Mouse (Mus musculus) Patski (cell line): ENCODE measurements around the gene Hbb-bs. TPM values are rescaled to one million over a fixed set of nuclear protein-coding genes. Genes with fewer than 3 reads are reported as not detected.

Experiments
- polyA plus RNA-seq: library from polyadenylated mRNA; unstranded; gene quantifications from one replicate; pipeline ENCODE4 v1.2.3, GENCODE M21; 2021

Gene Hbb-bs
- polyA plus RNA-seq, 1 experiment from 2014 or later, result not detected

Other genes with a start within 250 kb of the Hbb-bs start
- not detected for gene Olfr618, start 238.0 kb downstream of the Hbb-bs start, polyA plus RNA-seq
- gene Olfr619, start 227.5 kb downstream of the Hbb-bs start, polyA plus RNA-seq, result not detected
- not detected for gene Olfr620, start 215.6 kb downstream of the Hbb-bs start, polyA plus RNA-seq
- gene Olfr622, start 185.4 kb downstream of the Hbb-bs start, polyA plus RNA-seq, result not detected
- not detected for gene Olfr623, start 164.4 kb downstream of the Hbb-bs start, polyA plus RNA-seq
- 0.15 TPM for gene Olfr624, start 156.9 kb downstream of the Hbb-bs start, polyA plus RNA-seq
- not detected for gene Olfr625-ps1, start 145.4 kb downstream of the Hbb-bs start, polyA plus RNA-seq
- not detected for gene Olfr243, start 113.4 kb downstream of the Hbb-bs start, polyA plus RNA-seq
- gene Olfr628, start 97.7 kb downstream of the Hbb-bs start, polyA plus RNA-seq, result not detected
- not detected for gene Olfr629, start 83.2 kb downstream of the Hbb-bs start, polyA plus RNA-seq
- not detected for gene Olfr630, start 70.8 kb downstream of the Hbb-bs start, polyA plus RNA-seq
- not detected for gene Olfr69, start 56.5 kb downstream of the Hbb-bs start, polyA plus RNA-seq
- not detected for gene Olfr68, start 48.4 kb downstream of the Hbb-bs start, polyA plus RNA-seq
- gene Olfr67, start 36.3 kb downstream of the Hbb-bs start, polyA plus RNA-seq, result not detected
- gene Hbb-bt, start 14.1 kb downstream of the Hbb-bs start, polyA plus RNA-seq, result not detected
- not detected for gene Hbb-bh2, start 12.4 kb upstream of the Hbb-bs start, polyA plus RNA-seq
- gene Hbb-bh1, start 15.1 kb upstream of the Hbb-bs start, polyA plus RNA-seq, result not detected
- gene Hbb-y, start 25.1 kb upstream of the Hbb-bs start, polyA plus RNA-seq, result not detected
- gene Olfr66, start 58.2 kb upstream of the Hbb-bs start, polyA plus RNA-seq, result not detected
- gene Olfr64, start 66.4 kb upstream of the Hbb-bs start, polyA plus RNA-seq, result not detected
- gene Olfr65, start 75.4 kb upstream of the Hbb-bs start, polyA plus RNA-seq, result not detected
- gene Olfr631, start 100.7 kb upstream of the Hbb-bs start, polyA plus RNA-seq, result not detected
- not detected for gene Olfr632, start 106.3 kb upstream of the Hbb-bs start, polyA plus RNA-seq
- not detected for gene Olfr633, start 116.3 kb upstream of the Hbb-bs start, polyA plus RNA-seq
- not detected for gene Olfr635, start 143.1 kb upstream of the Hbb-bs start, polyA plus RNA-seq
- not detected for gene Olfr638, start 170.7 kb upstream of the Hbb-bs start, polyA plus RNA-seq
- gene Olfr639, start 189.2 kb upstream of the Hbb-bs start, polyA plus RNA-seq, result 0.03 TPM
- not detected for gene Olfr640, start 197.5 kb upstream of the Hbb-bs start, polyA plus RNA-seq
- not detected for gene Olfr641, start 207.3 kb upstream of the Hbb-bs start, polyA plus RNA-seq
- not detected for gene Olfr642, start 224.6 kb upstream of the Hbb-bs start, polyA plus RNA-seq
- not detected for gene 4930516K23Rik, start 233.3 kb upstream of the Hbb-bs start, polyA plus RNA-seq
- gene Olfr644, start 243.8 kb upstream of the Hbb-bs start, polyA plus RNA-seq, result not detected